Mouse (Mus musculus) heart, embryonic 15.5 days (tissue): ENCODE measurements around the gene Nhlrc4. TPM values are rescaled to one million over a fixed set of nuclear protein-coding genes. Genes with fewer than 3 reads are reported as not detected.

Source experiments
- ATAC-seq: fragments of 200-750 bp; cut with Nextera tagmentation; replicated peaks from 2 replicates; pipeline ENCODE4 v1.8.0; 2017; ENCODE audit warnings: low read depth, moderate TSS enrichment; ENCODE audit not compliant: insufficient number of reproducible peaks, insufficient read depth, low FRiP score
- H3K27ac ChIP-seq: fragments of 300-500 bp; sonication (generic); 2 replicates; pipeline ENCODE4 v1.5.1; 2015; ENCODE audit warnings: mild to moderate bottlenecking, inconsistent platforms
- H3K27me3 ChIP-seq: fragments of 300-500 bp; sonication (generic); 2 replicates; pipeline ENCODE4 v1.6.1; 2015; ENCODE audit warnings: inconsistent platforms
- H3K36me3 ChIP-seq: fragments of 300-500 bp; sonication (generic); 2 replicates; pipeline ENCODE4 v1.6.1; 2015; ENCODE audit warnings: mild to moderate bottlenecking, inconsistent platforms
- H3K4me1 ChIP-seq: fragments of 300-500 bp; sonication (generic); replicated peaks from 2 replicates; pipeline ENCODE4 v1.6.1; 2015; ENCODE audit warnings: inconsistent platforms
- H3K4me2 ChIP-seq: fragments of 300-500 bp; sonication (generic); 2 replicates; pipeline ENCODE4 v1.6.1; 2015; ENCODE audit warnings: inconsistent platforms, mild to moderate bottlenecking, moderate library complexity
- H3K4me3 ChIP-seq: fragments of 300-500 bp; sonication (generic); 2 replicates; pipeline ENCODE4 v1.5.1; 2015; ENCODE audit warnings: mild to moderate bottlenecking, inconsistent platforms
- H3K9ac ChIP-seq: fragments of 300-500 bp; sonication (generic); 2 replicates; pipeline ENCODE4 v1.6.1; 2015; ENCODE audit warnings: mild to moderate bottlenecking, inconsistent platforms
- H3K9me3 ChIP-seq: fragments of 300-500 bp; sonication (generic); replicated peaks from 2 replicates; pipeline ENCODE4 v1.6.1; 2016; ENCODE audit warnings: inconsistent platforms
- WGBS: fragments of 180-500 bp; shearing (Covaris S2); methylation state at CpG from one replicate; pipeline ENCODE4 v1.1.7; 2015; ENCODE audit warnings: mixed read lengths; 5-methylcytosine and 5-hydroxymethylcytosine counted together
- polyA plus RNA-seq: library from polyadenylated mRNA; unstranded; fragments of >200 nt; fragmentation: Nextera tagmentation; extraction: Ambion mirVana; gene quantifications from 2 replicates; pipeline ENCODE4 v1.2.1, GENCODE M21; 2015

The Nhlrc4 gene
- polyA plus RNA-seq, 1 experiment from 2014 or later, result 0.08 TPM

DNA sequence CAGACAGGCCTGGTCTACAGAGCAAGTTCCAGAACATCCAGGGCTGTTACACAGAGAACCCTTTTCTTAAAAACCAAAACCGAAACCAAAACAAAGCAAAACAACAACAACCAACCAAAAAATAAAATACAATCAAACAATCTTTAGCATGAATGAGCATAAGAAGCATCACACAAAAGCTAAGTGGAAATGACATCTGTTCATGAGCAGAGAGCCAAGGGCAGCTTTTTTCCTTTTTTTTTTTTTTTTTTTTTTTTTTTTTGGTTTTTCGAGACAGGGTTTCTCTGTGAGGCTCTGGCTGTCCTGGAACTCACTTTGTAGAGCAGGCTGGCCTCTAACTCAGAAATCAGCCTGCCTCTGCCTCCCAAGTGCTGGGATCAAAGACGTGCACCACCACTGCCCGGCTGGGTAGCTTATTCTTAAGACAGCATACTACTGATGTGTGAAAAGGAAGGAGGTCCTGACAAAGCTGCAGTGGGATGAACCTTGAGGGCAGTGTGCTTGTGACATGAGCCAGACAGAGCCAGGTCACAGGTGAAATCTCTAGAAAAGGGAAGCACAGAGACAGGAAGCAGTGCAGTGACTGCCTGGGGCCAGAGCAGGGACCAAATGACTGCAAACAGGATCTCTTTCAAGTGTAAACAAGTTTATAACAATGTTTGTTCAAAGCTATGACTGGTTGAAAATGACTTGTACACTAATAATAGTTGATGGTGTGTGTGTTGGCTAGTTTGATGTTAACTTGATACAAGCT is 26.4 kb upstream of the Nhlrc4 start:
- H3K27ac ChIP-seq, result no peak overlapping the region
- H3K36me3 ChIP-seq, result no peaks in the 10 kb centered on the region; the same call in 1 of the 2 replicates
- ATAC-seq, result no peak
- H3K27me3 ChIP-seq, result no peaks in the 10 kb centered on the region
- WGBS, result 86% methylated on average over 4 of the region's 4 CpGs
- H3K4me3 ChIP-seq, result no peak overlapping the region
- H3K4me2 ChIP-seq, result no peak overlapping the region
- peaks cover 19% of the 10 kb centered on the region for H3K4me1 ChIP-seq
- H3K9ac ChIP-seq, result no peak overlapping the region
- no peaks in the 10 kb centered on the region for H3K9me3 ChIP-seq

GRCm38 (mm10) chr17:25970448-25970847 is 25.7 kb upstream of the Nhlrc4 start:
- H3K4me3 ChIP-seq, result no peak overlapping the region
- no peak for ATAC-seq
- H3K9me3 ChIP-seq, result no peaks in the 10 kb centered on the region
- 88% methylated on average over 9 of the region's 9 CpGs for WGBS
- no peaks in the 10 kb centered on the region for H3K27me3 ChIP-seq
- no peak overlapping the region for H3K27ac ChIP-seq
- H3K4me1 ChIP-seq, result peaks cover 19% of the 10 kb centered on the region
- no peak overlapping the region for H3K4me2 ChIP-seq
- no peak overlapping the region for H3K9ac ChIP-seq
- H3K36me3 ChIP-seq, result no peaks in the 10 kb centered on the region; the same call in 1 of the 2 replicates

DNA sequence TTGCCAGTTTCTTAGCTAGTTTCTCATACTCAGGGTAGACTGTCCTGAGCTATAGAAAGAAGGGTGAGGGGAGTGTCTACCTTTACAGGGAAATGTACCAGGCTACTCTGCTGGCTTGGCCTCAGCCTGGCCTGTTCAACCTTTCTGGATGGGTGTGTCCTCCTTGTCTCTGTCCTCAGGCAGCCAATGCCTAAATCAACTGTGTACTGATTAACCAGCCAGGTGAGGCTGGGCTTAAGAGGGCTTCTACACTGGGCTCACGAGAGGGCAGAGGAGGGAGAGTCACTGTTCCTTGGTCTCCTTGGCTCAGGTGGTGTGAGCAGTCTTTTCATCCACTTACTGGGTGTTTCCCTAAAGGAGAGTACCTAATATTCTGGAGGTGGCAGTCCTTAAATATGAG is 23.4 kb upstream of the Nhlrc4 start:
- WGBS, result 74% methylated on average over 1 of the region's 1 CpGs
- H3K36me3 ChIP-seq, result no peaks in the 10 kb centered on the region; the same call in 1 of the 2 replicates
- H3K9me3 ChIP-seq, result no peaks in the 10 kb centered on the region
- H3K4me1 ChIP-seq, result peaks cover 19% of the 10 kb centered on the region
- H3K27me3 ChIP-seq, result no peaks in the 10 kb centered on the region
- ATAC-seq, result no peak
- H3K9ac ChIP-seq, result no peak overlapping the region
- H3K4me3 ChIP-seq, result no peak overlapping the region
- peak overlapping the region; percentile 41 for H3K27ac ChIP-seq
- H3K4me2 ChIP-seq, result no peak overlapping the region

- ATAC-seq, result no peak
- H3K4me2 ChIP-seq, result no peak overlapping the region
- no peaks in the 10 kb centered on the region for H3K27me3 ChIP-seq
- no peaks in the 10 kb centered on the region for H3K9me3 ChIP-seq
- 30% methylated on average over 3 of the region's 3 CpGs for WGBS
- H3K4me1 ChIP-seq, result peaks cover 19% of the 10 kb centered on the region
- H3K27ac ChIP-seq, result peak overlapping the region; percentile 41
- H3K9ac ChIP-seq, result no peak overlapping the region
- H3K36me3 ChIP-seq, result no peaks in the 10 kb centered on the region; the same call in 1 of the 2 replicates
- no peak overlapping the region for H3K4me3 ChIP-seq
Observed at GRCm38 (mm10) chr17:25967652-25968051, 22.9 kb upstream of the Nhlrc4 start.

DNA sequence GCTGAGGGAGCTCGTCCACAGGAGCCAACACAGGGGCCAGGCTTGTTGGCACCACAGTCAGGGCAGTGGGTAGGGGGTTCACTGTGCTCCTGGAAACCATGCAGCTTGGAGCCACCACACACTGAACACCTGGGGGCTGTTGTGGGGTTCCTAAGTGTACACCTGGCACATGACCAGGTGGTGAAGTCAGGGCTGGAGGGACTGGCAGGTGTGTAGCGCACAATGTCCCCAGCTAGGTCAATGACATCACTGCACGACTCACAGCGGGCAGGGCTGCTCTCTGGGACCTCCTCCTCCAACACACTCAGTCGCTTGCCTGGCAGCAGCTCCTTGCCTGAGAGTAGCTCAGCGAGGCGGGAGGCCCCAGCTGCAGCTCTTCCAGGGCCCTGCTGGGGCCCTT is 19.5 kb upstream of the Nhlrc4 start:
- H3K9ac ChIP-seq, result no peak overlapping the region
- no peaks in the 10 kb centered on the region for H3K27me3 ChIP-seq
- no peak for ATAC-seq
- no peak overlapping the region for H3K4me3 ChIP-seq
- H3K9me3 ChIP-seq, result no peaks in the 10 kb centered on the region
- H3K4me2 ChIP-seq, result no peak overlapping the region
- H3K4me1 ChIP-seq, result peaks cover 17% of the 10 kb centered on the region
- H3K36me3 ChIP-seq, result 0 out of 2 replicates have a peak, but pooled peaks cover 9% of the 10 kb centered on the region
- H3K27ac ChIP-seq, result no peak overlapping the region
- WGBS, result 85% methylated on average over 7 of the region's 7 CpGs

GRCm38 (mm10) chr17:25962413-25962905 is 17.7 kb upstream of the Nhlrc4 start:
- H3K27me3 ChIP-seq, result no peaks in the 10 kb centered on the region
- no peak overlapping the region for H3K27ac ChIP-seq
- H3K9ac ChIP-seq, result no peak overlapping the region
- 92% methylated on average over 7 of the region's 7 CpGs for WGBS
- no peaks in the 10 kb centered on the region for H3K9me3 ChIP-seq
- no peak overlapping the region for H3K4me3 ChIP-seq
- H3K4me2 ChIP-seq, result no peak overlapping the region
- 0 out of 2 replicates have a peak, but pooled peaks cover 16% of the 10 kb centered on the region for H3K36me3 ChIP-seq
- peaks cover 5% of the 10 kb centered on the region for H3K4me1 ChIP-seq
- ATAC-seq, result no peak

DNA sequence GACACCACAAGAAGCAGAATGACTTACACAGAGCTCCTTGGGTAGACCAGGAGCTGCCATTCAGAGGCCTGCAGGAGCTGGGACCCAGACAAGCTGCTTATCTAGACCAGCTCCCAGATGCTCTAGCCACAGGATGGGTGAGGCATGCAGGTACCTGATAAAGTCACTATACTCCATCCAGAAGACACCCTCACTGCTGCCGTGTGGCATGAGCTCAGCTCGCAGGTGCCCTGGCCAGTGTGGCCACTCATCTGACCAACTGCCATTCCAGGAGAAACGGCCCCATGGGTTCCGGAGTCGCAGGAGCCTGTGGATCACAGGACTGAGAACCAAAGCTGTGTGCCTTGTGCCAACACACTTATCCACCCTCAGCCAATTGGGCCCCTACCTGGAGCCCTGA is 16.8 kb upstream of the Nhlrc4 start:
- Histone ChIP-seq H3K27me3 (no peaks in the 10 kb centered on the region), H3K4me2 (no peak overlapping the region), H3K9me3 (no peaks in the 10 kb centered on the region), H3K9ac (no peak overlapping the region), H3K36me3 (0 out of 2 replicates have a peak, but pooled peaks cover 16% of the 10 kb centered on the region), H3K27ac (no peak overlapping the region), H3K4me3 (no peak overlapping the region), H3K4me1 (no peaks in the 10 kb centered on the region)
- ATAC-seq, result no peak
- 90% methylated on average over 5 of the region's 5 CpGs for WGBS

- Histone ChIP-seq H3K4me3 (no peak overlapping the region), H3K36me3 (0 out of 2 replicates have a peak, but pooled peaks cover 16% of the 10 kb centered on the region), H3K4me1 (no peaks in the 10 kb centered on the region), H3K9ac (no peak overlapping the region), H3K27me3 (no peaks in the 10 kb centered on the region), H3K27ac (no peak overlapping the region), H3K4me2 (no peak overlapping the region), H3K9me3 (no peaks in the 10 kb centered on the region)
- no peak for ATAC-seq
- 88% methylated on average over 23 of the region's 23 CpGs for WGBS
Observed at GRCm38 (mm10) chr17:25959630-25960467, 15.1 kb upstream of the Nhlrc4 start.

GRCm38 (mm10) chr17:25958771-25959494 is 14.2 kb upstream of the Nhlrc4 start:
- Histone ChIP-seq H3K9me3 (no peaks in the 10 kb centered on the region), H3K9ac (no peak overlapping the region), H3K4me1 (no peaks in the 10 kb centered on the region), H3K4me3 (no peak overlapping the region), H3K36me3 (0 out of 2 replicates have a peak, but pooled peaks cover 16% of the 10 kb centered on the region), H3K27ac (no peak overlapping the region), H3K4me2 (no peak overlapping the region), H3K27me3 (peaks cover 3% of the 10 kb centered on the region)
- no peak for ATAC-seq
- WGBS, result 90% methylated on average over 11 of the region's 11 CpGs

- H3K4me1 ChIP-seq, result no peaks in the 10 kb centered on the region
- no peak for ATAC-seq
- H3K9me3 ChIP-seq, result no peaks in the 10 kb centered on the region
- peaks cover 16% of the 10 kb centered on the region for H3K27me3 ChIP-seq
- H3K4me2 ChIP-seq, result no peak overlapping the region
- H3K27ac ChIP-seq, result no peak overlapping the region
- 0 out of 2 replicates have a peak, but pooled peaks cover 16% of the 10 kb centered on the region for H3K36me3 ChIP-seq
- 84% methylated on average over 14 of the region's 14 CpGs for WGBS
- H3K4me3 ChIP-seq, result no peak overlapping the region
- no peak overlapping the region for H3K9ac ChIP-seq
Observed at GRCm38 (mm10) chr17:25957586-25958051, 12.9 kb upstream of the Nhlrc4 start.

- H3K4me3 ChIP-seq, result no peak overlapping the region
- H3K27me3 ChIP-seq, result peaks cover 26% of the 10 kb centered on the region
- 0 out of 2 replicates have a peak, but pooled peaks cover 16% of the 10 kb centered on the region for H3K36me3 ChIP-seq
- H3K9ac ChIP-seq, result no peak overlapping the region
- peaks cover 9% of the 10 kb centered on the region for H3K4me1 ChIP-seq
- WGBS, result 79% methylated on average over 7 of the region's 7 CpGs
- no peaks in the 10 kb centered on the region for H3K9me3 ChIP-seq
- H3K27ac ChIP-seq, result no peak overlapping the region
- no peak overlapping the region for H3K4me2 ChIP-seq
- no peak for ATAC-seq
Observed at GRCm38 (mm10) chr17:25956631-25957030, 11.9 kb upstream of the Nhlrc4 start.
